ENCODE assay signal across 1 mouse cellular context in the genomic region with DNA sequence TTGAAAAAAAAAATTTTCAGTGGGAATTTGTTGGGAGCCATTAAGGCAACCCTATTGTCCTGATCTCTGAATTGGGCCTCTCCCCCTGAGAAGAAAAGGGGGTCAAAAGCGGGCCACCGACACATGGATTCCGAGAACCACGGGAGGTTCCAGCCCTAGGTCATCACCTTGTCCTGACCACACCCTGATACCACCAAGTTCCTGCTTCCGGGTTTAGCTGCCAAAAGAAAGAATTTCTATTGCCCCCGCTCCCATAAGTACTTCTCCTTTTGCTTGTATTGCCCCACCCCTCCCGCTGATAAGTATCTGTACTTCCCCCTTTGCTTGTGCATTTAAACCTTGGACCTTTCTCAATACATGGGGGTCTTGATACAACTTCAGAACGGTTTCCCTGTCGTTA. TPM values are rescaled to one million over a fixed set of nuclear protein-coding genes. Genes with fewer than 3 reads are reported as not detected.
"Had no signal": no experiment of that assay in that cellular context is flagged by ENCODE, and none has a peak within 500 bp of the region (broad histone marks: within the 10 kb centered on the region; RNA-seq: fewer than 3 reads in every experiment).

No protein-coding gene starts in this region.

RNA-seq across cellular contexts. Expression of gene Zfp808, which starts 50.8 kb away (rescaled TPM):
- polyA plus RNA-seq: small intestine, adult 2 months had no signal
